Mouse (Mus musculus) 416B (cell line): ENCODE results near the gene Mtus2.

Experiments
- DNase-seq: peaks from one replicate; pipeline ENCODE4 v3.0.0; 2011; ENCODE audit warnings: low read depth

Gene Mtus2

DNA sequence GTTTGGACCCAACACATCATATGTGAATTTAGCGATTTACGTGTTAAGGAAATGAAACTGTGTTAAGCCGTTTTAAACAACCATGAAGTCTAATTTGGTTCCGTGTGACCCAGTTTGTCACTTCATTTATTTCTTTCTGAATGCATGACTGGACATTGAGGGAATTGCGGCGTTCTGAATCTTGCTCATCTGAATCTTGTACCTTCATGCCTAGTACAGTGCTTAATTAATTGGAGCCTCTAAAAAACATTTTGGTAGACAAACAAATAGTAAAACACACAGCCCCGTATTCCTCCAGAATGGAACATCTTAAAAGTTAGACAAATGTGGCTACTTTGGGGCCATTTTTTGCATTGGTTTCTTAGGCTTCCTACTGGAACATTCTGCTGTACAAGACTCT is 84.5 kb downstream of the Mtus2 start:
- DNase-seq, result no peak

DNA sequence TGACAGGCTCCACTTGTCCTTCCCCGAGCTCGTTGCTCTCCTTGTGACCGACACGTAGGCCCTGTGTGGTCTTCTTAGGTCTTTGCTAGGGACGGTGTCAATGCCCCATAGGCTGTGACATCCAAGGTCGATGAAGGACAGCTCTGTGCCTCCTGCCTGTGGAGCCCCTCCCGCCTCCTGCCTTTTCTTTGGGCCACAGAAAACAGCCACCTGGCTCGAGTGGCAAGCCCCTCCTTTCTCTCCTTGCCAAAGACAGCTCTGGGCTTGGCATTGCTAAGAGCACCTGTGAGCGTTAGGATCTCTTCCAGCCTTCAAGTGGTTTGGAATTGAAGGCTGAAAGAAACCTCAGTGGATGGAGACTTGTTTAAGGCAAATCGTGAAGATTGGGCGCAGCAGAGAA is 91.1 kb downstream of the Mtus2 start:
- no peak for DNase-seq

DNA sequence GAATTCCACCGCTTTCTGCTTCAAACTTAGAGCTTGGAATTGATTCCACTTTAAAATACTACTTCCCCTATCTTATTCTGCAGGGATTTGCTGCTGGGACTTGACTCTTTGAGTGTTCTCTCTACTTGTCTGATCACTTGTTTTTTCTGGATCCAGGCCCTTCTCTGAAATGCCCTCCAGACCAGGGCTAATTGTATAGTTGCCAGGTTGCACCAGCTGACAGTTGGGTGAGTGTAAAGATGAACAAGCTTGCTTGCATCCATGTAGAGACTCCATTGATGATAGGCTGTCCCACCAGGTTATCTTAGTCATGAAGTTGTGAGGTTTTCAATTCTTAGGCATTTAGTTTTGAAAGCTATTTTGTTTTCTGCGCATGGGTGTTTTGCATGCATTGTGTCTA is 92.2 kb downstream of the Mtus2 start:
- DNase-seq, result no peak

DNA sequence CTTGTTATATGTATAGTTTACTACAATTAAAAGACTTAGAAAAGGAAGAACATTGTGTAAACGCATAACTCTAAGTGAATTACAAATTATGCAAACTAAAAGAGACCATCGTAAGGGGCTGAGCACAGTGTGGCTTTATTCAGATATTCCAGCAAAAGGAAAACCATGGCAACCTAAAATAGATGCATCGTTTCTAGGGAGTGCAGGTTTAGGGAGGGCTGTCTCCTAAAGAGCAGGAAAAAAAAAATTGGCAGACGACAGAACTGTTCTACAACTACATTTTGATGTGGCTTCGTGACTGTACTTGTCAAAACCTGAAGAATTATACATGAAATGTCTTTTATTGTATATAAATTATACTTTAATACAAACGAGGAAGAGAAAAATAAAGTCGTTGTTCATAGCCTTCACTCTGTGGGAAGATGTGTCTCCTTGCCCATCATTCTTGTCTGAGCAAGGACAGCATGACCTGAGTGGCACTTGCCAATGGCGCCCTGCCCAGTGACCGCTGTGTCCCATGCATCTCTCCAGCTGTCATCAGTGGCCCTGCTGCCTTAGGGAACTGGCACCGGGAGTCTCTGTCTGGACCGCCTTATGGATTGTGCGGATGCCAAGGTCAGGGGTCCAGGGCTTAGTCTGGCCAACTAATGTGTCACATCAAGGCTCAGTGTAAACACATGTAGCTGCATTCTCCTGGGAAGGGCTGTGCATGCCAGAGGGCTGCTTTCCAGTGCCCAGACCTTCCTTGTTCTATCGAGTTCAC is 95.9 kb downstream of the Mtus2 start:
- no peak for DNase-seq

DNA sequence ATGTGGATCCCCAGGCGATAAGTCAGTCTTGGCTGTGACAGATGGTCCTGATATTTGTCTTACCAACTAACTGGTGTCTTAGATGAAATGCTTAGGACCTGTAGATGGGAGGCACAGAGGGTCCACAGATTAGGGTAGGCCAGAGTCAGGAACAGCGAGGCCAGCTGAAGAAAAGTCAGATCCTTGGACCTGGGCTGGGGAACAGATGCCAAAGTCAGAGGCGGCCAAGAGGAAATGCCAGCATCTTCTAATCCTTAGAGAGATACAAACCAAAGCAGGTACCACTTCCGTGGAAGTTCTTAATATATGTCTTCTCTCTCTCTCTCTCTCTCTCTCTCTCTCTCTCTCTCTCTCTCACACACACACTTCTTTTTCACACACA is 96.5 kb downstream of the Mtus2 start:
- DNase-seq, result no peak

DNA sequence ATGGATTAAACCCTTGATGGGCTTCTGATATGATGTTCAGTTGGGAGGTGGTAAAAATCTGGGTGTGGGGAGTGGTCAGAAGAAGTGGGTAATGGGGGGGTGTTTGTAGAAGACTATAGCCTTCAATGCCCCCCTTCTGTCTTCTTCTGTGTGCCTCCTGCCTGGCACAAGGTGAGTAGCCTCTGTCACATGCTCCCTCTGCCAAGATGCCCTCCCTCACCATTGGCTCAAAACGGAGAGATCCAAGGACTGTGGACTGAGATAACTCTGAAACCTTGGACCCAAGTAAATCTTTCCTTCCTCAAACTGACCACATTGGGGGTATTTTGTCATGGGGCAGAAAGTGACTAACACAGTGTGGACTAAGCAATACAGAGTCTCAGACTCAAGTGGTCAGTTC is 99.7 kb downstream of the Mtus2 start:
- DNase-seq, result no peak

DNA sequence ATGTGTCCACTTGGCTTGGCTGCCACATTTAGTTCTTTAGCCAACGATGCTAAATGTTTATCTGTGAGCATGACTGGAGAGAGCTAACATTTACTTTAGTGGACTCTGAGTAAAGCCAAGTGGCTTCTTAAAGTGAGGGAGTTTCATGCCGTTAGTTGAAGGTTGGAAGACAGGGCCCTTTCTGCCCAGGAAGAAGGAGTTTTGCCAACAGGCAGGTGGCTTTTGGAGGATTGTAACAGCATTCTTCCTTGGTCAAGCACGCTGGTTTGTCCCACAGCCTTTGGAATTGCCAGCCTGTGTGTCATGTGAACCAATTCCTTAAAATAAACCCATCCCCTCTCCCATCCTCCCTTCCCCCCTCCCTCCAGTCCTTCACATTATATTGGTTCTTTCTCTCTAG is 100.3 kb downstream of the Mtus2 start:
- DNase-seq, result no peak

DNA sequence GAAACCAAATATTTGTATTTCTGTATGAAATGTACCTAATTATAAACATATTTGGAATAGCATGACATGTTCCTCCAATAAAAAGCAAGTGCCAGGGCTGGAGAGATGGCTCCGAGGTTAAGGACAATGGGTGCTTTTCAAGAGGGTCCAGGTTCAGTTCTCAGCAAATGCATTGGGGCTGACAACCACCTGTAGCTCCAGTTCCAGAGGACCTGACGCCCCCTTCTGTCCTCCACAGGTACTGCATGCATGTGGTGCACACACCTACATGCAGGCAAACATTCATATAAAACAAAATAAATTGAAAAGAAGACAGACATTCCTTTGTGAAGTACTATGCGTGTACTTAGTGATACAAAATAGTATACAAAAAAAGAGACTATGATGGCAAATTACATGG is 102.2 kb downstream of the Mtus2 start:
- DNase-seq, result no peak

DNA sequence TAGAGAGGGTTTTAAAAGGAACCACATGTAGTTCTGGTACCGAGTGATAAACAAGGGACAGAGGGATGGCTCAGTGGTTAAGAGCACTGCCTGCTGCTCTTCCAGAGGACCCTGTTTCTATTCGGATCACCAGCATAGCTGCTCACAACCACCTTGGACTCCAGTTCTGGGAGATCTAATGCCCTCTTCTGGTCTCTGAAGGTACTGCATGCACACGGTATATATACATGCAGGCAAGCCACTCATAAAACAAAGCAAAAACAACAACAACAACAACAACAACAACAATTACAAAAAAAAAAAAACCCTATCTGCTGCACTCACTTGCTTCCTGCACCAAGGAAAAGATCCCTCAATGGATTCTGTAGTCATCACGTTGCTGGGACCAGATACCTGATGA is 104.7 kb downstream of the Mtus2 start:
- no peak for DNase-seq

DNA sequence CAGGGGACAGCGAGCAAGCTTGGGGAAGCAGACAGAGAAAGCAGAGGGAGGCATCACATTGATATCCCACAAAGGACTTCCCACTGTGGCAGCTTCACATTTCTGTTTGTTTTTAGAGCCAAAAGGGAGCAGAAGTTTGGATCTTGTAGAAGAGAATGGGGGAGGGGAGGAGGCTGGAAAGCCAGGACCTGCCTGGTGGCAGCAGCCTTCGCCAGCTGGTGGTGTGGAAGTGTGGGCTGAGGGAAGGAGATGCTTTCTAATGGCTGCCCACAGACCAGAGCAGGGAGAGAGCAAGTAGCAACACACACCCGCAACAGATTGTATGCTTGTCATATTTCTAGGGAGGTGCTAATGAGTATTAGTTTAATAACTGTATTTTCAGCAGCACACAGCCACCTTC is 106.6 kb downstream of the Mtus2 start:
- no peak for DNase-seq

DNA sequence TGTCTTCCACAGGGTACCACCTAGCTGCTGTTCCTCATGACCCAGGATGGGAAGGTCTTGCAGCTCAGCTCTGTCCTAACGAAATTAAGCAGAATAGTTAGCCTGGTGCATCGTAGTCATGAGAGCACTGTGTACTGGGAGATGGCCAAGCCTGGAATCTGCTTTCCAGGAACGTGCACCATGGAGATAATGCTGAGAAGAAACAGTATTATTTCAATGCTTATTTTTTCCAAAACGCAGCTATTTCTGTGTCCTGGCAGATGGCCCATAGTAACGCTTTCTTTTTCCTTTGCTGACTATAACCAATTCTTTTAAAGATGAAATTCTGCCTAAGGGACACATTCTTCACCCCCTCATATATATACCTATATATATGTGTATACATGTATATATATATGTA is 108.1 kb downstream of the Mtus2 start:
- no peak for DNase-seq

DNA sequence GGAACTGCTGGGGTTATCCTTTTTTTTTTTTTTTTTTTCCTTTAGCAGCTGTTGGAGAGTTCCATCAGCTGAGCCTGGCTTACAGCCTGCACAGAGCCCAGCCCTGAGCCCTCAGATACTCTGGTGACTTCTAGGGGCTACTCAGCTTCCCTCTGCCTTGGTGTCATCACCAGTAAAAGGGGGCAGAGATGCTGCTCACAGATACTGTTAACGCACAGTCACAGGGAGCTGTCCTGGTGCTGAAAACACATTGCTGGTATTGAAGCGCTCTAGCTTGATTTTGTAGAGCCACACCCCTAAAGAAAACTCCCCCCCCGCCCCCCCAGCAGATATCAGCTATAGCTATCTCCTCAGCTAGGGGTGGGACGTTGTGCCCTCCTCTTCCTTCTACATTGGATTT is 112.8 kb downstream of the Mtus2 start:
- DNase-seq, result peak; percentile 52

DNA sequence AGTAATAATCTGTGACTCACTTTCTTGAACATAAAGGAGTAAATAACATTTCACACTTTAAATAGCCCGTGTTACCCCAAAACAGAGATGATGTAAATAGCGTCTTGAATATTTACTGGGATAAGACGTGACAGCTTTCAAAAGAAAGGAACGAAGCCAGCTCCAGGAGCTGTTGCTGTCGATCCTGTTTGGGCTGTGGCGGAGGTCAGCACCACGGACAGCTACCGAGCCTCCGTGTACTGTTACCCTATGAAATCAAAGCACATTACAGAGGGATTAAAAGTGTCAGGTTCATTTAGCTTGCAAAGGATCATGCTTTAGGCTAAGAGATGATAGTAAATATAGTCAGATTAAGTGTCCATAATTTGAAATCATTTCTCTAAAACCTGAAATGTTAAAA is 114.7 kb downstream of the Mtus2 start:
- DNase-seq, result peak; percentile 30

DNA sequence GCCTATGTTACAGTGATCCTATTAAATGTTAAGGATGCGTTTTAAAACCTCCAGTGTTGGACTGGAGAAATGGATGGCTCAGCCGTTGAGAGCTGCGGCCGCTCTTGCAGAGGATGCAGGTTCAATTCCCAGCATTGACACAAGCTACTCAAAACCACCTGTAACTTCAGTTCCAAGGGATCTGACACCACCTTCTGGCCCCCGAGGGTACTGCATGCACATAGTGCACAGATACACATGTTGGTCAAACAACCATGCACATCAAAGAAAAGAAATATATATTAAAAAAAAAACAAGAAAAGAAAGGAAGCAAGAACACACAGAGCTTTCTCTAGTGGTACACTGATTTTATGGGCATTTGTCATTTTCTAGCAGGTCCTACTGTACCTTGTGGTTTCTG is 116.3 kb downstream of the Mtus2 start:
- DNase-seq, result no peak

DNA sequence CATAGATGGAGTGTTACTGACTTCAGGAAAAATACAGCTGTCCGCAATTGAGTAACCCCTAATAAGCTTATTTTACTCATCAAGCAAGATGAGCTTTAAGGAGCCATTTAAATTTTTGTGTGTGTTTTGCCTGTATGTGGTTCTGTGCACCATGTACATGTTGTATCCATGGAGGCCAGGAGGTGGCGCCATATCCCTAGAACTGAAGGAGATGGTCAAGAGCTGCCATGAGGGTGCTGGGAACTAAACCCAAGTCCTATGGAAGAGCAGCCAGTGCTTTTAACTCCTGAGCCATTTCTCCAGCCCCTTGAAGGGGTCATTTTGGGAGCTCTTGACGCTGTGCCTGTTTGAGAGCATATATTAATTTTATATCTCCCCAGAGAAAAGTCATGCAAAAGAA is 122.6 kb downstream of the Mtus2 start:
- DNase-seq, result no peak

DNA sequence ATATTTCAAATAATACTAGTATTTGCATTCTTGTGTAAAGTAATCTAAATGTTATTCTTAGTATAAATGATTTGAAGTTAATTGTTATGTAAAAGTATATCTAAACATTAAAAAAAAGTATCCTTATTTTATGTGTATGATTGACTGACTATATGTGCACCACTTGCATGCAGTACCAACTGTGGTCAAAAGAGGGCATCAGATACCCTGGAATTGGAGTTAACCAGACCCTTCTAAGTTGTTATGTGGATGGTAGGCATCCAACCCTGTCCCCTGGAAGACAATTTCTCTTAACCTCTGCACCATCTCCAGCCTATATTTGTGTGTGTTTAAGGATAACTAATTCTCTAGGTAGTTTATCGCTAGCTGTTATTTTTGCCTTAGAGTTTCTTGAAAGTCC is 126.4 kb downstream of the Mtus2 start:
- no peak for DNase-seq

DNA sequence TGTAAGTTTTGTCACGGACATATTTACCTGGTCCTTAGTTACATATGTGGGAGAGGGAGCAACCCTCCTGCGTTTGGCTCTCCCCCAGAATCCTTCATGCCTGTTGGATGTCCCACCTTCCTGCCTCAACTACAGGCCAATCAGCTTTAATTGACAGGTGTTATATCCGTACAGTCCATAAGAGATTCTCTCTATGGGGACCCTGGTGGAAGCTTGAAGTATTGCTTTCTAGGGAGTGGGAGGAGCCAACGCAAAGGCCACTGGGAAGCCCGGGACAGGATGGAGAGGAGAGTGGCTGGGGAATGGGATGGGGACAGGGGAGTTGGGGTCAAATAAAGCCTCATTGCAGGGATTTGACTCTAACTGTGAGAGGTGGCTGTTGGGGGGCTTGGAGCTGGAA is 127.6 kb downstream of the Mtus2 start:
- DNase-seq, result no peak

DNA sequence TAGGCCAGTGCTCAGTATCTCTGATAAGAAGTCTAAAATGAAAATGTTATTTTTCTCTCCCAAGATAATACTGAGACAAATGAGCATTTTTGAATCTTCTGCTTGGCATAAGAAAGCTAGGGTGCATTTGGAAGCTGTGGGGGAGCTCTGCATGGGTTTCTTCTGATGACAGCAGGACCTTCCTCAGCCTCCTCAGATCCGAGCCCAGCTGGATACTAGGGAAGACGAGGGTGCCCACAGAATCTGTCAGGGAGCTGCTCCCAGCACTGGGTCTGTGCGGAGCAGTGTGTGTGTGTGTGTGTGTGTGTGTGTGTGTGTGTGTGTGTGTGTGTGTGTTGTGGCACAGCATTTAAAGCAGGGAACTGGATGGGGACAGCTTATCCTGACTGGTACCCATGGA is 130.7 kb downstream of the Mtus2 start:
- DNase-seq, result no peak

DNA sequence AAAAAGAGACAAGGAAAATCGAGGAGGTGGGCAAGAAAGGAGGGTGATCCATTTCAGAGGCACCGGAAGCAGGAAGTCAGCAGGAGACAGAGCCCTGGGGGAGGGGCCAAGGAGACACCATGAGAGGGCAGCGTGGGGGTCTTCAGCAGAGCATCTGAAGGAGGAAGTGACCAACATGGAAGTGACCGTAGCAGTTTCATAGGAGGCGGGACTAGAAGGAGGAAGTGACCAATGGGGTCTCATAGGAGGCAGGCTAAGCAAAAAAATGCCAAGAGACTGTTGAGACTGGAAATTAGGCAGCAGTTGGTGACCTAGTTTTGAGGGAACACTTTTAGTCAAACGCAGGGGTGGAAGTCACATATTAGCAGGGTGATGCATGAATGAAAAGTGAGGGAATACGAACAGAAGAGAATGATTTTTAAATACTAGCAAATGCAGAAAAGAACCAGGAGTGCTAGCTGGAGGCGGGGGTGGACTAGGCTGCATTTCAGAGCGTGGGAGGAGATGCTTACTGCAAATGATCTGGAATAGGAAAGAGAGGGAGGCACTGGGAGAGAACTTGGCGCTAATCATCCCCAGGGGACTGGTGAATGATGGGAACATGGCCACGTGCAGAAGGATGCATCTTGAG is 133.2 kb downstream of the Mtus2 start:
- DNase-seq, result no peak

DNA sequence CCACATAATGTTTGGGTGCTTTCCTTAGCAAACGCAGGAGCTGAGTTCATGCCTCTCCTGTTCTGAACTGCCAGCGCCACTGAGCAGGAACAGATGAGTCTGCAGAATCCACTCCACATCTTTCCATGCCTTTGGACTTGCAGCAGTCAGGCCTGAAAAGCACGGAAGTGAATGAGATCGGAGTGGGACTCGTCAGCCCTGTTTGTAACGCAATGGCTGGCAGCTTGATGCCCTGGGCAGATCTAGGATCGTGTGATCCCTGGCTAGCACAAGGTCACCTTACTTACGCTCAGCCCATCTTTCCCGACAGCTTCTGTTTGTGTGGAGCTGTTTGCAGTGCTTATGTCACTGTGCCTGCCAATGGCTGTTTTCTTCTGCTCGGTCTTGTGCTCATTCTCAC is 137.5 kb downstream of the Mtus2 start:
- DNase-seq, result no peak

DNA sequence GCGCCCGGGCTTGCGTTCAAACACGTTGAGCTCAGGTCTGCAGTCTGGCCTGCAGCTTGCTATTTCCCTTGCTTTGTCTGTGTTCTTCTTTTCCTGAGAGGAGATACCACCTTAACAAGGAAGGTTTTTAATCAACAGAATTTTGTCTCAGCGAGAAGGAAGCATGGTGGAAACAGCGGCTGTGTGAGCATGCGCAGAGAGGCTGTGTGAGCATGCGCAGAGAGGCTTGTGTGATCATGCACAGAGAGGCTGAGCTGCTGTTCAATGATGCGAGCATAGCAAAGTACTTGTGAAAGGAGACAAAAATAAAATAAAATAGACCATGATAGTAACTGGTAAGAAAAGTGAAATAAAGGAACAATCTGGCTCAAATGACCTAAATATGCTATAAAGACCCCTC is 142.2 kb downstream of the Mtus2 start:
- no peak for DNase-seq

DNA sequence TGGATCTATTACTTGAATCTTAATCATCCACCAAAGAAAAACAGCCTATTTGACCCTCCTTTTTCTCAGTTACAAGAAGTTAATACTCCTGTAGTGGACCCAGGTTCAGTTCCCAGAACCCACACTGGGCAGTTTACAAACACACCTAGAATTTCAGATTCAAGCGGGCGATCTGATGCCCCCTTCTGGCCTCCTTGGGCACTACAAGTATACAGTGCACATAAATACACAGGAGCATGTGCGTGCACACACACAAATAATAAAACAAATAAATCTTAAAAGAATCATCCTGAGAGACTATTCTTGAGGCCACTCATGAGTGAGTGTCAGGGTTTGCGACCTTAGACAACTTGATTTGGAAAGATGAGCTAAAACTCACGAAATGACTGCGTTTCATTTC is 150.2 kb downstream of the Mtus2 start:
- DNase-seq, result no peak

DNA sequence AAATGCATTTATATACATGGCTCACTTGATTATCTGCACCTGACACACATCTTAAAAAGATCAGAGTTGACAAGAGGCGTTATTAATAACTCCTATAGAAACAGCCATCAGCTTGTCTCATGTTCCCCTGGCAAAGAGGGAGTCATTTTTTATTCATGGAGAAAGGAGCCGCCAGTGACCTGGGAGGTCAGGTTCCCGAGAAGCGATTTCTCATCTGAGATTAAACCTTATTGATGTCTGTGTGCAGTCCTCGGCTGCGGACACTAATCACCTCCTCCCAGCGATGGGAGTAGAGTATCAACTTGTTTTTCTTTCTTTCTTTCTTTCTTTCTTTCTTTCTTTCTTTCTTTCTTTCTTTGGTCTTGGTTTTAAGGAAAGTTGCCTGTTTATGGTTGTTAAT is 150.8 kb downstream of the Mtus2 start:
- DNase-seq, result no peak

DNA sequence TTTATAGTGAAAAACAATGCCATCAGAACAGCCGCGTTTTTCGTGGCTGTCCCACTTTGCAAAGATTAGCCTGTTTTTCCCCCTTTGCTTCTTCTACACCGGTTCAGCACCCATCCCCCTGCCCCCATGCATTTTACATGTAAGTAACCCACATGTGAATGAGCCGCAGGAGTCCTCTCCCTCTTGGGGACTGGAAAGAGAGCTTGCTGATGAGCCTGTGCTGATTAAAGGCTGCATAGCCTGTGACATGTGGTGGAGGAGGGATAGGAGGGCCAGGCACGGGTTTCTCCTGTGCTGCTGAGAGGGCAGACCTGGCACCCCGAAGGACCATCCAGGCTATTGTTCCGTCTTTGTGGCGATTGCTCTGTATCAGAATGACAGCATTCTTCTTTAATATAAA is 151.2 kb downstream of the Mtus2 start:
- no peak for DNase-seq
